Comparison of ENCODE assay signal across 8 mouse cellular contexts in the genomic region with DNA sequence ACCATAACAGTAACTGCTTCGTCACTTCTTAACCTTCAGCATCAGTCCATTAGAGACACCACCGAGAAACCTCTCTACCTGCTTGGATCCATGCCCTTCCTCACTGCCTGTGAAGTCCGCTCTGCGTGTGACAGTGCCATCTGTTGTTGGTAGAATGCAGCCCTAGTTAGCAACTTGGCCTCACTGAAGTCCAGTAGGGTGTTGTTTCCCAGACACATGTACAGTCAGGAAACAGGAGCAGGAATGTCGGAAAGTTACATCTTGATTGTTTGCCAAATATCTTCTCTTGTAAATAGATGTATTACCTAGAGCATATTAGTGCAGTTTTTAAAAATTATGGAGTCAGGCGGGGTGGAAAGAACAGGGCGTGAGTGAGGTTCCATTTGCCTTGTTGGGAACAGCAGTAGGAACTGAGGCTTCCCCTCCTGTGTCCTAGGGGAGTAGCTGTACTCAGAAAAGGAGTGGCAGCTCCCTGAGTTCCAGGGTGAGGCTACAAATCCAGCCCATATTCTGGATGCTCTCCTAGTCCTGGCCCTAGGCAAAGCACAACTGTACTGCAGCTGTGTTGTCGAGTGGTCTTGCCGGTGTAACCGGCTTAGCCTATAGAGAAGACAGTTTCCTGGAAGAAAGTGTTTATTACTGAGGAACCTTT. TPM values are rescaled to one million over a fixed set of nuclear protein-coding genes. Genes with fewer than 3 reads are reported as not detected.
DNase-seq lines count a peak whose midpoint lies in the region; TF ChIP-seq lines count a peak whose summit lies in the region.

No protein-coding gene starts in this region.

- intact Hi-C loops in heart, postnatal 36 days (cut with DNase I), result loop anchor here (2.0 to 10.0 kb wide), 4 partner anchors 34 to 249 kb away; no protein-coding TSS in a partner anchor

- no peak for TF ChIP-seq POLR2A in liver, adult 2 months (IDR thresholded peaks at IDR 0.05; ENCODE audit: extremely low read depth, insufficient read depth, low read length)

- H3K9ac ChIP-seq in liver, adult 2 months (ENCODE audit: low read depth, low read length), result no peak overlapping the region

- peak; percentile 43 for DNase-seq in adrenal gland, postnatal 14 days
- no peak for DNase-seq in adrenal gland, adult 18-20 months (ENCODE audit: low spot score in 2 of 2)
- DNase-seq in liver, adult 2 months (ENCODE audit: extremely low read depth, low read depth, low spot score), result no peak
- DNase-seq in liver, result no peak
- DNase-seq in heart, postnatal 36 days, result peak; percentile 52 to 62
- peak; percentile 55 for DNase-seq in lung, postnatal 14 days
- DNase-seq in embryo, embryonic 9.5 days (ENCODE audit: extremely low spot score), result no peak
- DNase-seq in ovary, adult 18-20 months (ENCODE audit: low spot score), result no peak

- no peaks in the 10 kb centered on the region for H3K27me3 ChIP-seq in liver, adult 2 months (ENCODE audit: control insufficient read depth, insufficient read depth, low read length)

- no peak overlapping the region for H3K27ac ChIP-seq in liver, adult 2 months (replicated peaks; ENCODE audit: insufficient read depth, low read depth, low read length)

- H3K4me1 ChIP-seq in liver, adult 2 months (ENCODE audit: control insufficient read depth, insufficient read depth, low read length), result no peaks in the 10 kb centered on the region; the same call in 1 of the 2 replicates

- H3K79me2 ChIP-seq in liver, adult 2 months (ENCODE audit: control insufficient read depth, insufficient read depth, low read length), result no peaks in the 10 kb centered on the region

- peak; percentile 20; the same call in 1 of the 2 replicates for TF ChIP-seq CTCF in liver, adult 2 months (IDR thresholded peaks at IDR 0.05; ENCODE audit: low read depth, low read length)

- H3K4me3 ChIP-seq in liver, adult 2 months (ENCODE audit: insufficient read depth, low read depth, low read length), result no peak overlapping the region

- H3K36me3 ChIP-seq in liver, adult 2 months (ENCODE audit: control insufficient read depth, insufficient read depth, low read length), result peaks cover 1% of the 10 kb centered on the region; the same call in 1 of the 2 replicates

- WGBS in liver, adult 2 months, result 85% methylated on average over 10 of the region's 10 CpGs

RNA-seq across cellular contexts. Expression of a gene that starts 25.3 kb away (rescaled TPM):
- total RNA-seq in adrenal gland, postnatal 14 days (2021), result 28.1 and 32.5 TPM in 2 replicates
- total RNA-seq in adrenal gland, adult 18-20 months (2021), result 10 to 100 TPM; 16.2 to 21.8 TPM
- 2.7 and 3.6 TPM in 2 replicates for total RNA-seq in liver, adult 2 months (2014; rRNA removed)
- polyA plus RNA-seq in liver, adult 2 months (2012; rRNA removed), result 1.4 and 1.7 TPM in 2 replicates
- 10 to 100 TPM; 13.8 to 17.0 TPM for total RNA-seq in heart, postnatal 36 days (2021)

Comparison
In these comparisons a context has a peak if more than half of its experiments do, and no peak if none do; other contexts are left out.
1. DNase-seq: peak in adrenal gland, postnatal 14 days (single experiment), heart, postnatal 36 days (2 of 2) and lung, postnatal 14 days (single experiment); none in adrenal gland, adult 18-20 months (0 of 2), liver, adult 2 months (single experiment), liver (single experiment), embryo, embryonic 9.5 days (single experiment) and ovary, adult 18-20 months (single experiment).